Mouse (Mus musculus) cerebellum, postnatal 10 days (tissue): ENCODE data around the gene Sema3g.

Experiments
- DNase-seq, 2 experiments: peaks; one replicate each; pipeline ENCODE4 v3.0.0; 2021; ENCODE audit warnings: mixed read lengths in 2 of 2

Sema3g gene

DNA sequence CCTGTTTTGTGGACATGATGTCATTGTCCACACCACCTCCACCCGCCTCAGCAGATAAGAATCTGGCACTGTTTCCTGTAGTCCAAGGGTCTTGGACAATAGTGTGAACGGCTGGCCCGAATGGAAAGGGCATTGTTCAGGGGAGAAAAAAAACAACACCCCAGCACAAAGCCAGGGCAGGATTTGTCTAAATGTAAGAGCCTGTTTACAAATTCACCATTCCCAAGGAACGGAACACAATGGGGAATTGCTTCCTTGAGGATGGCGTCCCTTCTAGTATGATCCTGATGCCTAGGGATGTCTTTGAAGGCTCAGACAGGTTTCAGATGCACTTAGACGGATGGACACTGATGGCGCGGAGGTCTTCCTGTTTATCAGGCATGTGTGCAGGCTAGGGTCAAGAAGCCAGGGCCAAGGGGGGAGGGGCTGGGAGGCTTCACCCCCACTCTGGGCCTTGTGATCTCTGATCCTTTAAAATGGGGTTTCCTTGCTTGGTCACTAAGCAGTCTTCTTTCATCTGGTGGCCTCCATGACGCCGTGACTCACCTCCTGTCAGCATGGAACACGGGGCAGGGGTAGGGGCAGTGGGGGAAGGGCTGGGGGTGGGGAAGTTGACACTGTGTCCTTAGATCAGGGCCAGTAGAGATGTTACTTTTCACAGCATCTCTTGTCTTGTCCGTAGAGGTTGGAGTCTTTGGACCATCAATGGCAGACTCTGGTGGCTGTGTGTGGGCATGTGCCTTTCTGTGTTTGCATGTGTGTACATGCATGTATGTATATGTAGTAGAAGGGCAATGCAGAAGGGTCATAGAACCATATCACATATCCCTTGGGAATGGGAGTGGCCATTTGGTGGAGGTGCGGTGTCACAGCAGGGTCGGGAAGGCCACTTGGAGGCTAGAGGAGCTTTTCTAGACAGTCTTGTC lies 15.7 kb downstream of the Sema3g start:
- no peak for DNase-seq

DNA sequence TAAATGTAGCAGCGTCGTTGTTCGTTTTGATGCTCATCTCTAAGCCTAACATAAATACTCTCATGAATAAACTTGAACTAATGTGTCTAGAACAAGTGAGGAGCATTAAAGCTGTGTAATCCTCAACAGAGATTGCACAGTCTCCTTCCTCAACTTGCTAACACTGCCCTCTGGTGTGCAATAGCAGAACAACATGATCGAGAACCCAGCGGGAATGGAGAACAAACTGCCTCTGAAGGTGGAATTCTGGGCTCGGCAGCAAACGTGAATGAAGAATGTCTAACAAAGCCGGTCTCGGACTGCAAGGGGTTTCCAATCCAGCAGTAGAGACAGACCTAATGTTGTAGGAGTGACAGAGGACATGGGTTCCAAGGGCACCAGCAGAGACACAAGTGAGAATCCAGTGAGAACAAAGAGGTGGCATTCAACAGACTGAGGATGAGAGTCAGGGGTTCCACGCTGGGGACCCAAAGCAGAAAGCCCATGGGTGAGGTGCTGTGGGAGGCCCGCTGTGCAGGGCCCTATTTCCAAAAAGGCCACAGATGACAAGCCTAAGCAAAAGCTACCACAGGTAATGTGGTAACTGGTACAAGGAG lies 16.4 kb downstream of the Sema3g start:
- DNase-seq: peak; percentile 93

DNA sequence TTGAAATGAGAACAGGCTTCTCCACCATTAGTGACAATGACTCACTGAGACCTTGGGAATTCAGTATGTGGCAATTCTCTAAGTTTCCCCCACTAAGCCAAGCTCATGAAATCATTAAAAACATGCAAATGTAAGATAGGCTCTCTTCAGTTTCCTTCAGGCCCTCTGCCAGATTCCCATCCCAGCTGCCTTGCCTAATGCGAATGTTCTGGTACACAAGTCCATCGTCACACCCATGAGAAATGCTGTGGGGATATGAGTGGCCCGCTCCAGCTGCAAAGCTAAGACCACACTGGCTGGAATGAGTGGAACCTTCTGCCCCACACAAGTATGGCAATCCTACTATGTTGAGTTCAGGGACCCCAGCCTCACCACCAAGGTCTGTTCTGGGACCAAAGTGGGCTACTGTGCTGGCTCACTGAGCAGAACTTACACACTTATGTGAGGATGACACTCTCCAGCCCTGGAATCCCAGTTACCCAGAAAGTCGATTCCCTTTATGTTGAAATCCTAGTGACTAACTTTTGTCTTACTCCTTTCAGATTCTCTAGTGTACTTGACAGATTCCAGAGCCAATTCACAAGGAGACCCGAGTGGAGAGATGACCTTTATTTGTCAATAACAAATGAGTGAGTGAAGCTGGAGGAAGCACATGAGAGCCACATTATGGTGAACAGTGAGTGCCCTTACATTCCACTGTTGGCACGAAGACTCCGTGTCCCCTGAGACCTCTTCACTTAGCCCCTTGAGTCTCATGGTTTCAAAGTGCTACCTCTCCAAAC lies 19.6 kb downstream of the Sema3g start:
- no peak for DNase-seq

DNA sequence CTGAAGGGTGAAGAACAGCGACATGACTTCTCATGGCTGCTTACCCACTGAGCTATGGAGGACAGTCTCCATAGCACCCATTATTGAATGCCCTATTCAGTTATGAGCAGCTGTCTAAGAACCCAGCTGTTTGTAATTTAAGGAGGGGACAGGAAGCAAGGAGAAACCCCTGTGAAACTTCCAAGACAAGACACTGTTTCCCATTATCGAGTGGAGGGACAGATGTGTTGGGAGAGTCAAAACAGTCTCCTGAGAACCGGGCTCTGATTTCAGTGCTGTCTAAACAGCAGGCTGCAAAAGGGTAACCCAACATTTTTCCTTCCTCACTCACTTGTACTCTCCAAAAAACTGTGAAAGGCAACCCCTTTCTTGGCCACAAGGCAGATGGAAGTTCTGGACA lies 22.9 kb downstream of the Sema3g start:
- no peak for DNase-seq

DNA sequence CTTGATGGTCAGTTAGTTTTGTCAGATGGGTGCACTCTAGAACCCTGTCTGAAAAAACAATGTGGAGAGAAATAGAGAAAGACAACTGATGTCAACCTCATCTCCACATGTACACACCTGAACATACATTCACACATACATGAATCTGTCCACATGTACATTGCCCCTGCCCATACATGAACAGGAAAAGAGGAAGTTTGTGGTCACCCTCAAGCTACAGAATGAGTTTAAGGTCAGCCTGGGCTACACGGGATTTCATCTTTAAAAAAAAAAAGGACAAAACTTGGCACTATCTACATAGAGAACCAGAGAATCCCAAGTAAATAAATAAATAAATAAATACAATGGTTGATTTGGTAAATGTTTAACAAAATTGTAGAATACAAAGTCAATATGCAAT lies 27.1 kb downstream of the Sema3g start:
- no peak for DNase-seq

DNA sequence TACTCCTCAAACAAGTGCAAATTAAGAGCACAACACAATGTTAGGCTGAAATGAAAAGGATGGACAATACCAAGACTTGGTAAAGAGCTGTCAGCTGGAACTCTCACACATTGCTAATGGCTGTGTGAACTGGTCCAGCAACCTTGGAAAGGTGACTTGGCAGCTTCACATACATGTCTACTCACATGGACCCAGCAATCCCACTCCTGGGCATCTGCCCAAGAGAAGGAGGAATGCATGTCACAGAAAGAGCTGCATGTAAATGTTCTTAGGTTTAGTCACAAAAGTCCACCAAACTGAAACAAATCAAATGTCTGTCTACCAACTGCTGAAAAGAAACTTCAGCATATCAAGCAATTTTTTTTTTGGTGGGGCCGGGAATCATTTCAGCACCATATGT lies 28.3 kb downstream of the Sema3g start:
- peak; percentile 55 to 59 for DNase-seq

DNA sequence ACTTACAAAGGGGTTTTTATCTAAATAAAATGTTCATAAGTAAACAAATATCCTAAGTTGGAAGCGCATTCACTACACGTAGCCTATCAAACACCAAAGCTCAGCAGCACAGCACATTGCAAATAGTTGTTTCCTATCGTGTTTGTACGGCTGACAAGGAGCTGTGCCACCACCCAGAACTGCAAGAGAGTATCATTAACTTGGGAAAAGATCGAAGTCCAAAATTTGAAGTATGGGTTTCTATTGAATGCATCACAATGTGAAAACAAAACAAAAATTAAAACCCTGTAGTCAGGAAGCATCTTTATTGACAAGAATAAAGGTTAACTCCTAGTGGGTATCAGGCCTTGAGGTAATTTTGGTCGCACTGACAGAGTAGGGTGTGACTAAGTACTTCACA lies 30.7 kb downstream of the Sema3g start:
- no peak for DNase-seq

DNA sequence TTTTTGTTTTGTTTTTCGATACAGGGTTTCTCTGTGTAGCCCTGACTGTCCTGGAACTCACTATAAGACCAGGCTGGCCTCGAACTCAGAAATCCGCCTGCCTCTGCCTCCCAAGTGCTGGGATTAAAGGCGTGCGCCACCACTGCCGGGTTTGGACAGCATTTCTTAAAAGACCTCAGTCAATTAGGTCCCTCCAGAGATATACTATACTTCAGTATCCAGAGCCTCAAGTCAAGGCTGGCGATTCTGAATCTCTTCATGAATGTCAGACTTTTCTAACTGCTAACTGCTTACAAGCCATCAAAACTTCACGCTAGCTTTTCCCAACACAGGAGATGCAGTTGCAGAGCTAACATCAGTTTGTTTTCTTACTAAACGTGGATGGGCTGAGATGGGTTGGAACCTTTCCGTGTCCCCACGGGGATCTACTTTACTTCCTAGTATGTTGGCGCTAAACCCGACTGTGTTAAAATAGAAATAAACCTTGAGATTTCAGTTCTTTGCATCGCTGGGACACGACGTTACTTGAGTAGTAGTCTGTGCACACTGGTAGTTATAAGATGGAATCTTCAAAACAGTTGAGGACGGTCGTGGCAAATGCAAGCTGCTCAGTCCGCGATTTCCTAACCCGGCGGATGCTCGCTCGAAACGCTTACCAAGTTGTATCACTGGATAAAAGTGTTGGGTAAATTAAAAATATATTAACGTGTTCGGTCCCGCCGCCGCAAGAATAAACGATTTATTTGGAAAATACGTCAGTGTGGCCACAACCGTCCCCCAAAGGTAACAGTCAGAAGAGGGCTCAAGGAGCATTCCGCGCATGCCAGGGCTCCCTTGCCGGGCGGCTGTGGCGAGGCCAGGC lies 32.8 kb downstream of the Sema3g start:
- no peak for DNase-seq

DNA sequence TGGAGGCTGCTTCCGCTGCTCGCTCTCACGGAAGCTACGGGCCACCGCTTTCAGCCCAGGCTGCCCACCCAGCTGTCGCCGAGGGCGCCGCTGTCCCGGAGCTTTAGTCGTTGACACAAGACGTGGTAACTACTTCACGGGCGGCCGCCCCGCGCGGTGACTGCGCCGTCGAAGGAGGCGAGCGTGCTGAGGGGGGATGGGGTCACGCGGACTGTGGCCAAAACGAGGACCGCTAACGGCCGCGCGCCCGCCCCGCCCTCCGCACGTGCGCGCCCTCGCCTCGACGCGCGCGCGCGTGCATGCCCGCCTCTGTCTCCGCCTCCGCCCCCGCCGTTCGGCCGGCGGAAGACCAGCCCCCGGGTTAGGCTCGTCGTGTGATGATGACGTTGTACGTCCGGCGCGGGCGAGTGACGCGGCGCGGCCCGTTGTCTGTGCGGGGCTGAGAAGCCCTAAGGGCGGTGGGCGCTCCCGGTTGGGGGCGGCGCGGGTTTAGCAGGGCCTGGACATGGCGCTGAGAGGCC lies 33.5 kb downstream of the Sema3g start, which contains the start of the genes Phf7 and Bap1:
TSS of gene Phf7 (minus strand) at position 234 of the 521 bp plus-strand sequence.
TSS of gene Bap1 (plus strand) at position 367 of the 521 bp plus-strand sequence.
- DNase-seq: peak; percentile 99

DNA sequence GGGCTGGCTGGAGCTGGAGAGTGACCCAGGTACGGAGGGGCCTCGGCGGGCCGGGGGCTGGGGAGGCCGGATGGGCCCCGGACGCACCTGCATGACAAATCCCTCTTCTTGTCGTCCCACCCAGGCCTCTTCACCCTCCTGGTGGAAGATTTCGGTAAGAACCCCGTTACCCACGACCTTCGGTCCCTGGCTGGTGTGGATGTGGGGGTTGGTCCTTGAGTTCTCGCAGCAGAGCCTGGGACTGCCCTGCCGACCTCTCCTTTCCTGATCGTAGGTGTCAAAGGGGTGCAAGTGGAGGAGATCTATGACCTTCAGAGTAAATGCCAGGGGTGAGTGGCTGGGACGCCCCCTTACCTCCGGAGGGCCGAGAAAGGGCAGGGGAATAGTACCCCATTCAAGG lies 34.0 kb downstream of the Sema3g start:
- DNase-seq: no peak

DNA sequence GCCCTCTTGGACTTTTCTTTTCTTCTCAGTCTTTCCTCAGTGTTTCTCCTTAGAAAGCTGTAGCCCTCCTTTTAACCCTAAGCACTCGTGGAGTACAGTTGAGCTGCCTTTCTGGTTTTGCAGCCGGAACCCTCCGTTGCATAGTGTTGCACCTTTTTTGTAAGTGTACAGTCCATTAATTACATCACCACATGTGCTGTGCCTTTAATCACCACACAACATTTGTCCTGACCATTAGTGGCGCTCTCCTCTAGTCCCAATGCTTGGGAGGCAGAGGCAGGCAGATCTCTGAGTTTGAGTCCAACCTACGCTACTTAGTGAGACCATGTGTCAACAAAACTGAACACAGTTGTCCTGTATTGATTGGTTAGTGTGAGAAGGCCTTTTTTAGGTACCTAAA lies 34.4 kb downstream of the Sema3g start:
- DNase-seq: no peak

DNA sequence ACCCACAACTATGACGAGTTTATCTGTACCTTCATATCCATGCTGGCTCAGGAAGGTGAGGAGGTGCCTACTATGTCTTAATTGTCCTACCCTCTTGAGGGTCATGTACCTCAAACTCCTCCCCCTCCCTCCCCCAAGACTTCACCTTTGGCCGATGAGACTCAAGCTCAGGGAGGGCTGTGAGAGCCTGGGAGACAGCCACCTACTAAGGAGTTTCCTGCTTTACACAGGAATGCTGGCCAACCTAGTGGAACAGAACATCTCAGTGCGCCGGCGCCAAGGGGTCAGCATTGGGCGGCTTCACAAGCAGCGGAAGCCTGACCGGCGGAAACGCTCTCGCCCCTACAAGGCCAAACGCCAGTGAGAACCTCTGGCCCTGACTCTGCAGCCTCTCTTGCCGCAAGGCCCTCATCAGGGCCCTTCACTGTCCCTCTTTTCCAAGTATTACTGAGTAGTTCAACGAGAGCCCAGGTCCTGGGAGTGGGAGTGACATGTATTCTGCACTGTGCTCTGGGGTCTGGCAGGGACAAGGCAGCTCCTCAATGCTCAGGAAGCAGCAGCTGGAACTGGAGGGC lies 40.9 kb downstream of the Sema3g start:
- no peak for DNase-seq

DNA sequence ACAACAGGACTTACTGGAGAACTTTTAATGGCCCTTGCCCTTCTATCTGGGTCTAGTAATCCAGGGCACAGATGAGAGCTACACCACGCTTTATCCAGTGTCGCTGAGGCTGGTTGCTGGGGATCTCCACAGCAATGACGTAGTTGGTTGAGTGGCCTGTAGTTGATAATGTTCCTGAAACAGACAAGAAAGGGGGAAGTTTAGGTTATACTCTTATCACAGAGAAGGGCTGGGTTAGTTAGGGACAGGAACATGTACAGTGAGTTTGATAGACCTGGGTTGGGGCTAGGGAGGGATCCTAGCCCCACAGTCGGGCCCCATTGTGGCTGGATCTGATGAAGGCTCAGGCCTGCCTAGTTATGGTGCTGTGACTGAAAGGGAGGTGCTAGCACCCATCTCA lies 42.7 kb downstream of the Sema3g start:
- no peak for DNase-seq

DNA sequence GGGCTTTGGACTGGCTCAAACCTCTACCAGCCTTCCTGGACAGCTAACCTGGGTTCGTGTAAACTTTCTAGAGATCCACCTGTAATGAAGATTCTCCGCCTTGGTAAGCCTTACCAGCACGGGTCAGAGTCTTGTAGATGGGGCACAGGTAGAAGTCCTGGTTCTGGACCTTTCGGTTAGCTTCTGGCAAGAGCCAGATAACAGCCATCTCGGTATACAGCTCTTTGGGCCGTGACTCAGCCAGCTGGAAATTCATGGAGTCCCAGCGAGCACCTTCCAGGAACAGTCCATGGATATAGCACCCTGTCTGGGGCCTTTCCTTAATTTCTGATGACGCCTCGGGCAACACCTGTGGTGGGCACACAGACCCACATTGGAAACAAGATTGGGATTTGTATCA lies 43.3 kb downstream of the Sema3g start:
- DNase-seq: no peak

DNA sequence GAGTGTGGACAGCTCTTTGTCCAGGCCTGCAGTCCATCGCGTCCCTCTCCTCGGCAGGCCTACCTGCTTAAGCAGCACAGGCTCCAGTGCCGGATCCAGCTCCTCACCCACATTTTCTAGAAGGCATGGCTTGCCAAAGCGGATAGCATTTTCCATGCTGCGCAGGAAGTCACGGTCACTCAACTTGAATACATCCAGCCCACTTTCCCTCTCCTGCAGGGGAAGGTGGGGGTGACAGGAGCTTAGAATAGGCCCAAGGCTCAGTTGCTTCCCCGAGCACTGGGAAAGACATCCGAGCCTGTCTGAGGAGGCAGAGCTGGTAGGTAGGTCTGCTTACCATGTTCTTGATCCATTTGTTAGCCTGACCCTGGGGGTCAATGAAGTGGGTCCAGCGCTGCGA lies 50.0 kb downstream of the Sema3g start:
- no peak for DNase-seq

DNA sequence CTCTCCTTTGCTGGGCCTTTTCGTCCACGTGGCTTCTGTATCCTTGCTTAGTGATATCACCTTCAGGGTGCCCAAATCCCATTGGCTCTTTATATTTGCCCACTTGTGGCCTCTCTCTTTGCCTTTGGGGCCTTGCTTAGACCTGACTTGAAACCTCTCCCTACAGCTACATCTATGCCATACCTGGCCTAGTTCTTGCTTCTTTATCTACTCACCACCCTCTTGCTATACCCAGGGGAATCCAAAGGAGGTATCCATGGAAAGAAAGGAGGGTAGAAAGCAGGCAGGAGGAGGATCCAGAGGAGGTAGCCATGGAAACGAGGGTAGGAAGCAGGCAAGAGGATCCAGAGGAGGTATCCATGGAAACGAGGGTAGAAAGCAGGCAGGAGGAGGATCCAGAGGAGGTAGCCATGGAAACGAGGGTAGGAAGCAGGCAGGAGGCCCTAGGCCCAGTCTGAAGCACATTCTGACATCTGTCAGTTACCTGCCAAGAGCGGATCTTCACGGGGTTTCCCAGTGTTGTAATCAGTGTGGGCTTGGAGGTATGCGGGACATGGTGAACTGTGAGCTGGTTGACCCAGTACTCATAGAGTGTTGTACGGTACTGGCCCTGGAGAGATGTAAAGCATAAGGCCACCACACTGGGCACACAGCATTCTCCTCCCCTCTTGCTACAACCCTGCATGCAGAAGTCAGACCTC lies 50.8 kb downstream of the Sema3g start:
- peak; percentile 34 to 44 for DNase-seq

DNA sequence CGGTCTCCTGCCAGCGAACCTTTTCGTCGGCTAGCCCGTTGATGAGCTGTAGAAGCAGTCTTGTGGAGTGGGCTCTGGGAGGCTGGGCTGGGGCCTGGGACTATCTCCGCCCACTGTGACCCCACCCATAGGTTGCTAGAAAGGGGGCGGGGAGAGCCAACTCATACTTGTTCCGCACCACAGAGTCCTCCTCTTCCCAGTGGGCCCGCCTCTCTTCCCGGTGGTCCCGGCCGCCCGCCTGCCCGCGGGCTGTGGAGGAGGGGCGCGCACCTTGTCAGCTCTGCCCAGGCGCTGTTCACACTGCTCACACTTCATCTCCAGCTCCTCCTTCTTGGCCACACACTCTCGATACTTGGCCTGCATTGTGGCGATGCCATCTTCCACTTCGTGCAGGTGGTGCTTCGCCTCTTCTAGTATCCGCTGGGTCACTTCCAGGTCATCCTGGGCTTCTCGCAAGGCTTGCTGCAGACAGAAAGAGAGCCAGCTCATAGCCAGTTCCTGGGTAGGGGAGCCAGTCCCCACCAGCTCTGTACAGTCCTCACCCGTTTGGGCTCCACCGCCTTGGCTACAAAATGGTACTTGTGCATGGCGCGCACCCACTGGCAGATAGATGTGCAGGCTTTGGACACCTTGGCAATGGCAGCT lies 51.9 kb downstream of the Sema3g start:
- DNase-seq: peak; percentile 71

DNA sequence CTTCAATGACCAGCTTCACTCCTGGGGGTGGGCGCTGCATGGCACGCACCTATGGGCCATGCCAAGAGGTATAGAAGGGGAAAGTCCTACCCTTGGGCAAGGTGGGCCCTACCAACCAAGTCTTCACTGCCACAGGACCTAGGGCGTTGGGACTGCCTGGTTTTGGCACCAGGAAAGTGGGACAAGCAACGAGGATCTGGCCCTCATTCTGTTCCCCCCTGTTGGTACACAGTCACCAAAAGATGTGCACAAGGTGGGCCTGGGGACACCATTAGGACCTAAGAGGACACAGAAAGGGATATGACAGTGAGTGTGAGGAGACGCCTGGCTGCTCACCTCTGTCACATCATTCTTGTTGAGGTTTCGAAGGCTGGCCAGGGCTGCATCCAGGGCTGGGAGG lies 53.5 kb downstream of the Sema3g start:
- no peak for DNase-seq

DNA sequence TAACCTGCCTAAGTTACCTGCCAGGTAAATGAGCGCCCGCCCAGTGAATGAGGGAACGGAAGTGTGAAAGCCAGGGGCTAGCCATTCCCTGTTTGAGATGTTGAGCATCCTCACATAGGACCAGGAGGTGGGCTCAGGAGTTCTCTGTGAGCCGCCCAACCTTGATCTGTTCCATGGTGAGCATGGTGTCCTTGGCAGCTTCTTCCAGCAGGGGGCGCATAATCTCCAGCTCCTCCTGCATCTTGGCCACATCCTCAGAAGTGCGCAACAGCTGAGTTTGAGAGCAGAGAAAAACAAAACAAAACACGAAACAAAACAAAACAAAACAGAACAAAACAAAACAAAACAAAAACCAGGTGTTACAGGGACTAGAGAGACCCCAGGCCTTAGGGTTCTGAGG lies 54.5 kb downstream of the Sema3g start:
- DNase-seq: peak; percentile 88 to 93
